Mouse (Mus musculus) cerebellum, adult 2 months (tissue): ENCODE measurements around the gene Ttc39b. TPM values are rescaled to one million over a fixed set of nuclear protein-coding genes. Genes with fewer than 3 reads are reported as not detected.
"Not testable (repeated sequence)": the region's sequence is repeated elsewhere in the genome, so short reads cannot be mapped to it uniquely, and the experiment has no call there.

ENCODE experiments used
- DNase-seq, 2 experiments: peaks; one replicate each; pipeline ENCODE4 v3.0.0; 2021
- H3K27ac ChIP-seq: fragments of 200-500 bp; 2 replicates; pipeline ENCODE4 v1.5.1; 2012; ENCODE audit warnings: low read length, control low read depth, inconsistent platforms; ENCODE audit not compliant: insufficient read depth
- H3K27me3 ChIP-seq: fragments of 200-500 bp; 2 replicates; pipeline ENCODE4 v1.6.1; 2012; ENCODE audit warnings: inconsistent platforms, mild to moderate bottlenecking, low read length, moderate library complexity; ENCODE audit not compliant: control insufficient read depth, insufficient read depth
- H3K4me1 ChIP-seq: fragments of 200-500 bp; 2 replicates; pipeline ENCODE4 v1.6.1; 2011; ENCODE audit warnings: low read length; ENCODE audit not compliant: control insufficient read depth, insufficient read depth
- H3K4me3 ChIP-seq: fragments of 200-500 bp; replicated peaks from 2 replicates; pipeline ENCODE3; 2011; ENCODE audit warnings: mild to moderate bottlenecking, low read depth, low read length, control low read depth; ENCODE audit not compliant: insufficient read depth
- CTCF ChIP-seq: fragments of 200-500 bp; IDR thresholded peaks from 2 replicates; pipeline ENCODE4 v1.5.1; 2011; ENCODE audit warnings: low read depth, mild to moderate bottlenecking, control low read depth, low read length, moderate library complexity, borderline replicate concordance; ENCODE audit not compliant: insufficient read depth
- POLR2A ChIP-seq: fragments of 200-500 bp; IDR thresholded peaks from 2 replicates; pipeline ENCODE4 v1.6.1; 2011; ENCODE audit warnings: low read length, control low read depth, borderline replicate concordance; ENCODE audit not compliant: insufficient read depth
- WGBS: fragments of 180-500 bp; shearing (Covaris S2); methylation state at CpG from one replicate; pipeline ENCODE4 v1.1.7; 2018; 5-methylcytosine and 5-hydroxymethylcytosine counted together
- polyA plus RNA-seq: library from polyadenylated mRNA; depleted of rRNA; stranded (reverse); fragments of >200 nt; gene quantifications from 2 replicates; pipeline ENCODE4 v1.2.3, GENCODE M21; 2012

The Ttc39b gene
- polyA plus RNA-seq, 1 experiment: 24.3 TPM

DNA sequence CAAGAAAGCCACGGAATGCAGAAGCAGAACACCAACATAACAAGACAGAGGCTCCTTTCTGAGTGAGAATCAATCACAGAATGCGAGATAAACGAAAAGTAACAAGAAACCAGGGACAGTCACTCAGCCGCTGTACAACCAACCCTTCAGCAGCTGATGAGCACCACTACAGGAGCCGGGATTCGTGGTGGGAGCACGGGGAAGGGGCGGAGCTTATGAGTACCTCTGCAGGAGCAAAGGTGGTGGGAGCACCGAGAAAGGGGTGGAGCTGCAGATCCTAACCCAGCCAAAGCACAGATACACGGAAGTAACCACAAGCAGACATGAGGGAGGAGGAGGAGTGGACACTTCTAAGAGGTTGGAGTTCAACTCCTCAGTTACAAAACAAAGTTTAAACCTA is 69.1 kb downstream of the Ttc39b start:
- 90% methylated on average over 10 of the region's 10 CpGs for WGBS
- DNase-seq: no peak
- no peak for TF ChIP-seq POLR2A
- no peak for TF ChIP-seq CTCF
- no peak overlapping the region for H3K27ac ChIP-seq
- no peaks in the 10 kb centered on the region for H3K27me3 ChIP-seq
- H3K4me3 ChIP-seq: no peak overlapping the region
- peaks cover 9% of the 10 kb centered on the region for H3K4me1 ChIP-seq

DNA sequence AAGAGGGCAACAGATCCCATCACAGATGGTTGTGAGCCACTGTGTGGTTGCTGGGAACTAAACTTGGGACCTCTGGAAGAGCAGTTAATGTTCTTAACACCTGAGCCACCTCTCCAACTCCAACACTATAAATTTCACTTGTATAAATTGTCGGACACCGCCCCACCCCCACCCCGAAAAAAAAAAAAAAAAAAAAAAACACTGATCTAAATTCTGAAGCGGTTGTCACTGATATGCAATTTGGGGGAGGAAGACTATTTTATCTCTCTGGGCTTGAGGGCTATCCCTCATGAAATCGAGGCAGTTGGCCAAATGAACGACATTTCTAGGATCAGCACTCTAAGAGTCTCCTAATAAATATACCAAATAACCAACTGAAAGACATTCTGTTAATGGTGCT is 70.4 kb downstream of the Ttc39b start:
- no peak for DNase-seq
- H3K27me3 ChIP-seq: no peaks in the 10 kb centered on the region
- TF ChIP-seq POLR2A (no peak), CTCF (no peak)
- peaks cover 9% of the 10 kb centered on the region for H3K4me1 ChIP-seq
- H3K4me3 ChIP-seq: no peak overlapping the region
- H3K27ac ChIP-seq: no peak overlapping the region
- 91% methylated on average over 6 of the region's 6 CpGs for WGBS

DNA sequence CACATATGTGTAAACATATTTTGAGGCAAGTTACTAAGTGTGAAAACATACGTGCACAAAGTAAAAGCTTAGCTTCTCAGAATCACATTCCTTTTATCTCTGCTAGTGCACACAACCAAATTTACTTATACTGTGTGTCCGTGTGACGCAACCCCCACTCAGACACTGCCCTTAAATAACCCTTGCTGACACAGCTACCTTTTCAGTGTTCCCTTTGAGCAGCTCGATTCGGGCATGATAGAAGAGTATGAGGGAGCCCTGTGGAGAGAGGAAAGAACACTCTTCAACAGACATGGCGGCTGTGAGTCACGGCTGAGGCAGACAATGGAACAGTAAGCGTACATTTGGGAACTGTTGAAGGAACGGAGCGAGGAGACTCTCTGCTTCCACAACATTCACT is 80.3 kb downstream of the Ttc39b start:
- 85% methylated on average over 10 of the region's 10 CpGs for WGBS
- no peak for DNase-seq
- H3K27ac ChIP-seq: no peak overlapping the region
- TF ChIP-seq CTCF (no peak), POLR2A (no peak)
- H3K27me3 ChIP-seq: no peaks in the 10 kb centered on the region
- no peak overlapping the region for H3K4me3 ChIP-seq
- H3K4me1 ChIP-seq: no peaks in the 10 kb centered on the region

DNA sequence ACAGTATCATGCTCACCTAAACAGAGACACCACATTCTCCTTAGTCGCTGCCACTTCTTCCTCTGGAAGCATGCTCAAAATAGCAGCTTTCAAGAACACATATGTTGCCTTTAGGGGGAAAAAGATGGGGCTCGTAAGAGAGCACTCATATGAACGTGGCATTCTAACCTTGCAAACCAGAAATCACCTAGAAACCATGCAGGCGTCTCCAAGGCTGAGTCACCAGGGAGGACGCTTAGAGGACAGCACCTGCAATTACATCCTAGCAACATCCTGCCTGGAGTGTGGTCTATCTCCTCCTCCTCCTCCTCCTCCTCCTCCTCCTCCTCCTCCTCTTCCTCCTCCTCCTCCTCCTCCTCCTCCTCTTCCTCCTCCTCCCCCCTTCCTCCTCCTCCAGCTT is 82.4 kb downstream of the Ttc39b start:
- no peak overlapping the region for H3K27ac ChIP-seq
- no peaks in the 10 kb centered on the region for H3K27me3 ChIP-seq
- H3K4me3 ChIP-seq: no peak overlapping the region
- DNase-seq: no peak
- peak; percentile 22; the same call in 1 of the 2 replicates for TF ChIP-seq CTCF
- no peak for TF ChIP-seq POLR2A
- WGBS: 70% methylated on average over 5 of the region's 5 CpGs
- no peaks in the 10 kb centered on the region for H3K4me1 ChIP-seq

DNA sequence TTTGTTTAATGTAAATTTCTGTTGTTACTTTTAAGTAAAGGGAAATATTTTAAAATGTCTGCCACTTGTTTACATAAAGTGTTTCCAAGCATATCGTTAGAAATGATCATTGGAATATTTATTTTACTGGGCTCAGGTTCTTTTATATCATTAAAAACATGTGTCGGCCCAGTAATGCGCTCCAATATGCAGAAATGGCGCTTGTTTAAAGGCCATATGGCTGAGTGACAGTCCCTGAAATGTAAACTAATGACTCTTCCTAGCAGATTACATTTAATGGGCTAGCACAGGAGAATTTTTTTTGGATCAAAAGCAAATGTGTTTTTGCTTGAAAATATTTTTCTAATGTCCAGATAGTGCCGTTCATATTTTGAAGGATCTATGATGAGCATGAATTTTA is 86.4 kb downstream of the Ttc39b start:
- no peak for TF ChIP-seq POLR2A
- no peak for TF ChIP-seq CTCF
- H3K27me3 ChIP-seq: no peaks in the 10 kb centered on the region
- WGBS: 89% methylated on average over 5 of the region's 5 CpGs
- no peak overlapping the region for H3K4me3 ChIP-seq
- peaks cover 15% of the 10 kb centered on the region; the same call in 1 of the 2 replicates for H3K4me1 ChIP-seq
- DNase-seq: no peak
- H3K27ac ChIP-seq: no peak overlapping the region

DNA sequence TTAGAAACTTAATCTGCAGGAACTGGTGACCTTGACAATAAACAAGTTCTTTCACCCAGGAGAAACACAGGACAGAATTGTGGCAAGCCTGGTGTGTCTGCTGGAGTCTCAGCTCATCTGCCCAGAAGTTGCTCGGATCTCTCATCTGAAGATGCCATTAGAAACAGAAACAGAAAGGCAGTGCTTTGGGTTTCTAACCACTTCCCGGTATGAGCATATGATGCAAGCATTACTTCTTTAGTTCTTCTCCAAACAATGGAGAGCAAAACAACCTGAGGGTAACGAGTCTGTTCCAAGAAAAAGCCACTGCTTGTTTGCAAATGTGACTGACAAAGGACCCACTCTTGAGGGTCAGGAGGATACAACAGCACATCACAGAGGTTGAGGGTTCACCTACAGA is 88.8 kb downstream of the Ttc39b start:
- not testable (repeated sequence) for H3K4me3 ChIP-seq, H3K27ac ChIP-seq, DNase-seq, H3K27me3 ChIP-seq
- peaks cover 32% of the 10 kb centered on the region for H3K4me1 ChIP-seq
- WGBS: 89% methylated on average over 2 of the region's 3 CpGs

DNA sequence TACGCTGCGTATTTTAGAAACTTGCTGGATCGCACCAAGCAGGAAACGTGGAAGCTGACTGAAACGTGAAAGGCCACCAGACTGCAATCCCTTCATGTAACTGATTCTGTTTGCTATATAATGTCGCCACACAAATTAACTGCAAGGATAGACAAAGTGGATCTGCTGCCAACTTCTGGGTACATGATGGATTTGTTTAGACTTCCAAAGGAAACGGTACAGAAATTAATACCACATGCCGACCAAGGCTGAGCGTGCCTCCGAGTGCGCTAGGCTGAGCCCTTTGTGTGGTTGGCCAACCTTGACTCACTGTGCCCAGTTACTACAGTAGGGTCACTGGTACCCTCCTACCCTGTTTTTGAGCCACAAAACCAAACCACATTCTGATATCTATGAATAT is 89.3 kb downstream of the Ttc39b start:
- no peak for TF ChIP-seq CTCF
- no peak for TF ChIP-seq POLR2A
- H3K27ac ChIP-seq: peak overlapping the region; percentile 33; the same call in 1 of the 2 replicates
- 58% methylated on average over 11 of the region's 11 CpGs for WGBS
- no peak overlapping the region for H3K4me3 ChIP-seq
- peak in 1 of 2 experiments; percentile 27 for DNase-seq
- no peaks in the 10 kb centered on the region for H3K27me3 ChIP-seq
- peaks cover 32% of the 10 kb centered on the region for H3K4me1 ChIP-seq

DNA sequence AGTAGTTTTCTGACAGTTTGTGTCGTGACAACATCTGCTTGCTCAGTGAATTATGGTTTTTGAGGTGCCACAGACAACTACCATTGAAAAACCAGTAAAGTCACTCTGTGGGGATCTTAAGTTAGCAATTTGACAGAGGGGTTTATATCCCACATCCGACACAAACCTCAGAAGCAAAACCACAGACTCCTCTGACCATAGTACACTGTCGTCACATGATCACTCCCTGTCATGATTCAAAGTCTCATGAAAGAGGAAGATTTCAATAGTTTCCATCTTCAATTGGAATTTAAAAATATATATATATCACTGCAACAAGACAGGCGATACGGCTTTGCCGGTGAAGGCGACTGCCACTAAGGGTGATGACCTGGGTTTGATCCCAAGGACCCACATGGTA is 89.9 kb downstream of the Ttc39b start:
- peak overlapping the region; percentile 98 for H3K27ac ChIP-seq
- WGBS: 96% methylated on average over 7 of the region's 7 CpGs
- H3K4me3 ChIP-seq: no peak overlapping the region
- H3K4me1 ChIP-seq: peaks cover 34% of the 10 kb centered on the region
- DNase-seq: no peak
- H3K27me3 ChIP-seq: no peaks in the 10 kb centered on the region
- no peak for TF ChIP-seq CTCF
- no peak for TF ChIP-seq POLR2A

DNA sequence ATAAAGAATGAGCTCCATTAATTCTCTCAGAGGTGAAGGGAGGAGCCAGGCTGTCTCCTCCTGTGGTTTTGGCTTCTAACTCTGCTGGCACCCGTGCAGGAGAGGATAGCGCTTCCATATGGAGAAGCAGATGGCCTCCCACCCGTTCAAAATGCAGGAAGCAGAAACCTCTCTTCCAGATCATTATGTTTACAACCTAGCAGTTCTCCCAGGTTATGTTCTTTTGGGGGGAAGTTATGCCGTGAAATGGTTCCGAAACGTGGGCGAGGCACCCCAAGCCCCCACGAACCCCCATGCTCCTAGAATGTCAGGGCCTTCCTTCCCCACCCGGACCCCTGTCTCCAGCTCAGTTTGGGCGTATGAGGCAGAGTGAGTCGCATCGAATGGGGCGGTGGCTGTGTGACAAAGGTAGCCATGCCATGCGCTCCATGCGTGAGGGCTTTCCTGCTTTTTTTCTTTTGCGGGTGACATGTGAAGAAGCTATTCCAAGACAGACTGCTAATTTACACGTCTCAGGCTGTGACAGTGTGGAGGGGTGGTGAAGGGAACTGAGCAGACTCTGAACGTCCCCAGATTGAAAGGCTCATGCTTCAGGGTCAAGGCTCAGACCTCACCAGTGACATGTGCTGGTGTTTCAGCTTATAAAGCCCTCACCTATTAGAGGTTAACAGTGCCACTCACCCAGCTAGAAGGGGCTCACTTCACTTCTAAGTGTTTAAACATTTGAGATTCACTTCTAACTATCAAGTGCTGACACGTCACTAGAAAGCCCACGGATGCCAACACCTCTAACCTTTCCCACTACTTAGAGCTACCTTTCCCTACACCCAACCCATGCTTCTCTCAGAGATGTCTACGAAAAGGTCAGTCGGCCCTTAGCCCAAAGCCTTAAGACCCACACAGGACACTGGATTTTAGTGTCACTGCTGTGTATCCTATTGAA is 90.6 kb downstream of the Ttc39b start:
- Histone ChIP-seq H3K27me3 (no peaks in the 10 kb centered on the region), H3K4me1 (peaks cover 36% of the 10 kb centered on the region), H3K27ac (peak overlapping the region; percentile 98), H3K4me3 (peak overlapping the region; percentile 24)
- TF ChIP-seq CTCF: no peak
- TF ChIP-seq POLR2A: peak; percentile 49; the same call in 1 of the 2 replicates
- WGBS: 21% methylated on average over 22 of the region's 22 CpGs
- peak; percentile 95 to 96 for DNase-seq
